Mouse (Mus musculus) layer of hippocampus, adult 9-11 months (tissue): ENCODE data around the gene Galk1.

ENCODE experiments used
- DNase-seq: peaks from one replicate; pipeline ENCODE4 v3.0.0; 2022

The Galk1 gene

GRCm38 (mm10) chr11:116009661-116010060 is 2.9 kb downstream of the Galk1 start:
- no peak for DNase-seq

GRCm38 (mm10) chr11:116008832-116009375 is 3.6 kb downstream of the Galk1 start:
- no peak for DNase-seq

GRCm38 (mm10) chr11:116008411-116008810 is 4.1 kb downstream of the Galk1 start:
- DNase-seq, result no peak

- DNase-seq, result no peak
Observed at GRCm38 (mm10) chr11:116007095-116007850, 5.2 kb downstream of the Galk1 start.

GRCm38 (mm10) chr11:116005701-116006419 is 6.7 kb downstream of the Galk1 start:
- DNase-seq, result no peak

- peak; percentile 45 for DNase-seq
Observed at GRCm38 (mm10) chr11:116004840-116005700, 7.4 kb downstream of the Galk1 start.

- no peak for DNase-seq
Observed at GRCm38 (mm10) chr11:116004186-116004823, 8.2 kb downstream of the Galk1 start.

GRCm38 (mm10) chr11:116002894-116003293 is 9.6 kb downstream of the Galk1 start:
- DNase-seq, result no peak

- DNase-seq, result no peak
Observed at GRCm38 (mm10) chr11:116001725-116002124, 10.8 kb downstream of the Galk1 start.

- DNase-seq, result no peak
Observed at GRCm38 (mm10) chr11:116000607-116001006, 11.9 kb downstream of the Galk1 start.

- DNase-seq, result peak; percentile 60
Observed at GRCm38 (mm10) chr11:115999538-116000143, 12.9 kb downstream of the Galk1 start.

GRCm38 (mm10) chr11:115999027-115999426 is 13.5 kb downstream of the Galk1 start:
- no peak for DNase-seq

- DNase-seq, result no peak
Observed at GRCm38 (mm10) chr11:115997662-115998061, 14.9 kb downstream of the Galk1 start.

- DNase-seq, result no peak
Observed at GRCm38 (mm10) chr11:115997047-115997446, 15.5 kb downstream of the Galk1 start.

- DNase-seq, result no peak
Observed at GRCm38 (mm10) chr11:115995256-115995655, 17.3 kb downstream of the Galk1 start.

- peak; percentile 78 for DNase-seq
Observed at GRCm38 (mm10) chr11:115992098-115992497, 20.4 kb downstream of the Galk1 start.

- DNase-seq, result no peak
Observed at GRCm38 (mm10) chr11:115989686-115990085, 22.8 kb downstream of the Galk1 start.

- no peak for DNase-seq
Observed at GRCm38 (mm10) chr11:115983291-115983690, 29.2 kb downstream of the Galk1 start.

GRCm38 (mm10) chr11:115982472-115982871 is 30.0 kb downstream of the Galk1 start:
- no peak for DNase-seq

- no peak for DNase-seq
Observed at GRCm38 (mm10) chr11:115975544-115975943, 37.0 kb downstream of the Galk1 start.

GRCm38 (mm10) chr11:115975083-115975420 is 37.5 kb downstream of the Galk1 start:
- DNase-seq, result no peak
